In genomic region chr13:95964226-95964625, GRCm38 (mm10) we compare ENCODE assay signal across 12 mouse cellular contexts.
A peak's percentile ranks its signal among the peaks of the same experiment; 100 is the strongest.
DNase-seq lines count a peak whose midpoint lies in the region; ATAC-seq lines count a peak whose summit lies in the region.
"Had no signal": no experiment of that assay in that cellular context is flagged by ENCODE, and none has a peak within 500 bp of the region (broad histone marks: within the 10 kb centered on the region; RNA-seq: fewer than 3 reads in every experiment).

No protein-coding gene starts in this region.

- H3K4me1 ChIP-seq in hindbrain, embryonic 10.5 days (replicated peaks): peaks cover 69% of the 10 kb centered on the region
- peaks cover 24% of the 10 kb centered on the region for H3K4me1 ChIP-seq in hindbrain, embryonic 16.5 days (ENCODE audit: control insufficient read depth, insufficient read depth, low read depth, low read length)
- peaks cover 63% of the 10 kb centered on the region for H3K4me1 ChIP-seq in embryonic facial prominence, embryonic 13.5 days

- no peak for ATAC-seq in hindbrain, embryonic 16.5 days
- peak; percentile 58 for ATAC-seq in CD4-positive, CD25-positive, alpha-beta regulatory T cell, adult 4 months
- no peak for ATAC-seq in embryonic facial prominence, embryonic 13.5 days (ENCODE audit: insufficient number of reproducible peaks, insufficient read depth, low FRiP score, low TSS enrichment, low read depth)

- no peak overlapping the region for H3K4me2 ChIP-seq in hindbrain, embryonic 16.5 days (ENCODE audit: low read length)
- no peak overlapping the region for H3K4me2 ChIP-seq in embryonic facial prominence, embryonic 13.5 days
- H3K4me2 ChIP-seq: neural tube, embryonic 15.5 days had no signal

- 66% methylated on average over 8 of the region's 8 CpGs for WGBS in hindbrain, embryonic 10.5 days
- WGBS in hindbrain, embryonic 16.5 days: 41% methylated on average over 8 of the region's 8 CpGs
- WGBS in embryonic facial prominence, embryonic 13.5 days: 9% methylated on average over 8 of the region's 8 CpGs

- no peaks in the 10 kb centered on the region for H3K9me3 ChIP-seq in hindbrain, embryonic 10.5 days
- H3K9me3 ChIP-seq in hindbrain, embryonic 16.5 days (ENCODE audit: control insufficient read depth, low read length): no peaks in the 10 kb centered on the region
- H3K9me3 ChIP-seq in embryonic facial prominence, embryonic 13.5 days: no peaks in the 10 kb centered on the region
- H3K9me3 ChIP-seq: neural tube, embryonic 15.5 days had no signal

- no peak overlapping the region for H3K9ac ChIP-seq in hindbrain, embryonic 16.5 days (ENCODE audit: low read depth, low read length)
- no peak overlapping the region for H3K9ac ChIP-seq in embryonic facial prominence, embryonic 13.5 days
- H3K9ac ChIP-seq: neural tube, embryonic 15.5 days had no signal

- H3K27me3 ChIP-seq in hindbrain, embryonic 10.5 days (ENCODE audit: insufficient read depth, poor library complexity, severe bottlenecking): peaks cover 11% of the 10 kb centered on the region; the same call in 1 of the 2 replicates
- H3K27me3 ChIP-seq in hindbrain, embryonic 16.5 days (replicated peaks; ENCODE audit: control insufficient read depth, insufficient read depth, low read length): no peaks in the 10 kb centered on the region
- no peaks in the 10 kb centered on the region for H3K27me3 ChIP-seq in embryonic facial prominence, embryonic 13.5 days
- H3K27me3 ChIP-seq: neural tube, embryonic 15.5 days had no signal

- peak overlapping the region; percentile 45; the same call in 1 of the 2 replicates for H3K27ac ChIP-seq in hindbrain, embryonic 10.5 days
- H3K27ac ChIP-seq in hindbrain, embryonic 16.5 days (ENCODE audit: low read depth, low read length): no peak overlapping the region
- peak overlapping the region; percentile 84 for H3K27ac ChIP-seq in embryonic facial prominence, embryonic 13.5 days
- H3K27ac ChIP-seq: neural tube, embryonic 15.5 days had no signal

- no peak for DNase-seq in hindbrain, embryonic 10.5 days (ENCODE audit: low spot score)
- peak; percentile 87 for DNase-seq in naive thymus-derived CD4-positive, alpha-beta T cell, adult 2 months (ENCODE audit: low read depth)
- no peak for DNase-seq in left cerebral cortex, adult 18-20 months (ENCODE audit: low spot score in 2 of 2)
- DNase-seq in kidney, postnatal 4 days: no peak
- no peak for DNase-seq in layer of hippocampus, postnatal 36 days
- DNase-seq: cerebellum, postnatal 14 days; gastrocnemius, postnatal 36 days; kidney, adult 9 months had no signal

- no peaks in the 10 kb centered on the region for H3K36me3 ChIP-seq in hindbrain, embryonic 10.5 days
- no peaks in the 10 kb centered on the region for H3K36me3 ChIP-seq in hindbrain, embryonic 16.5 days (ENCODE audit: control insufficient read depth, insufficient read depth, low read length)
- no peaks in the 10 kb centered on the region for H3K36me3 ChIP-seq in embryonic facial prominence, embryonic 13.5 days
- H3K36me3 ChIP-seq: neural tube, embryonic 15.5 days had no signal

- H3K4me3 ChIP-seq in hindbrain, embryonic 10.5 days: no peak overlapping the region
- no peak overlapping the region for H3K4me3 ChIP-seq in hindbrain, embryonic 16.5 days (ENCODE audit: low read length)
- no peak overlapping the region for H3K4me3 ChIP-seq in embryonic facial prominence, embryonic 13.5 days
- H3K4me3 ChIP-seq: neural tube, embryonic 15.5 days had no signal
